Mouse (Mus musculus) neural tube, embryonic 12.5 days (tissue): ENCODE results near the gene Ncoa4. TPM values are rescaled to one million over a fixed set of nuclear protein-coding genes. Genes with fewer than 3 reads are reported as not detected.
"Not testable (repeated sequence)": the region's sequence is repeated elsewhere in the genome, so short reads cannot be mapped to it uniquely, and the experiment has no call there.

Experiments used
- ATAC-seq: fragments of 200-750 bp; cut with Nextera tagmentation; 2 replicates; pipeline ENCODE4 v1.8.0; 2017; ENCODE audit warnings: low read depth, mild to moderate bottlenecking, moderate TSS enrichment, moderate library complexity; ENCODE audit not compliant: low FRiP score
- H3K27ac ChIP-seq: fragments of 300-500 bp; sonication (generic); 2 replicates; pipeline ENCODE4 v1.5.1; 2016
- H3K27me3 ChIP-seq: fragments of 300-500 bp; sonication (generic); replicated peaks from 2 replicates; pipeline ENCODE4 v1.6.1; 2016; ENCODE audit warnings: mild to moderate bottlenecking
- H3K36me3 ChIP-seq: fragments of 300-500 bp; sonication (generic); 2 replicates; pipeline ENCODE4 v1.6.1; 2016; ENCODE audit warnings: mild to moderate bottlenecking
- H3K4me1 ChIP-seq: fragments of 300-500 bp; sonication (generic); 2 replicates; pipeline ENCODE4 v1.6.1; 2016
- H3K4me2 ChIP-seq: fragments of 300-500 bp; sonication (generic); replicated peaks from 2 replicates; pipeline ENCODE4 v1.6.1; 2016; ENCODE audit warnings: mild to moderate bottlenecking
- H3K4me3 ChIP-seq: fragments of 300-500 bp; sonication (generic); 2 replicates; pipeline ENCODE4 v1.5.1; 2016
- H3K9ac ChIP-seq: fragments of 300-500 bp; sonication (generic); 2 replicates; pipeline ENCODE4 v1.6.1; 2016; ENCODE audit warnings: mild to moderate bottlenecking
- H3K9me3 ChIP-seq: fragments of 300-500 bp; sonication (generic); 2 replicates; pipeline ENCODE4 v1.6.1; 2016; ENCODE audit warnings: mild to moderate bottlenecking
- WGBS: fragments of 180-500 bp; shearing (Covaris S2); methylation state at CpG from one replicate; pipeline ENCODE4 v1.1.7; 2016; 5-methylcytosine and 5-hydroxymethylcytosine counted together
- polyA plus RNA-seq: library from polyadenylated mRNA; unstranded; fragments of >200 nt; fragmentation: Nextera tagmentation; extraction: Ambion mirVana; gene quantifications from 2 replicates; pipeline ENCODE4 v1.2.1, GENCODE M21; 2016

Gene Ncoa4
- polyA plus RNA-seq, 1 experiment from 2014 or later = 90.2 TPM

DNA sequence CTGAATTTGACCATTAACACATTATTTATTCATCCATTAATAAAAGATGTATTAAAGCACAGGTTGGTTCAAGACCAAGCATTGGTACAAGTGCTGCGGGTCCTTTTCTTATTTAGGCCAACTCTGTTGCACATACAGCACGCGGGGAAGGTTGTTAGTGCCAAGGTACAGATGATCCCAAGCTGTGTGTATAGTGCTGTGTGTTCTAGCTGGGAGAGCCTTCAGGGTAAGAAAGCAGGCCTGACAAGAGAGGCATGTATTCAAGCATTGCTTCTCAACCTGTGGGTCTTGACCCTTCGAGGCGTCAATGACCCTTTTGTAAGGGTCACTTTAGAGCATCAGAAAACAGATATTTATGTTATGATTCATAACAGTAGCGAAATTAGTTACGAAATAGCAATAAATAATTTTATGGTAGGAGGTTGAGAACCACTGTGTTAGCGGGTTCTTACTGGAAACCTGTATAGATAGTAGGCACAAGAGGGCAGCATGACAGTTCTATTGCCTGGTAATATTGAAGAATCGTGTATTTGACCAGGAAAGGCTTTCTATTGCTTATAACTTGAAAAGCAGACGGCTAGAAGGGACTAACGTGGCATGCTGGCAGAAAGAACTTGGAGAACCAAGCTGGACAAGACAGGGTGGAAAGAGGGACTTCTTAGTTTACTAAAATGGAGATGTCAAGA lies 3.7 kb downstream of the Ncoa4 start:
- no peaks in the 10 kb centered on the region for H3K9me3 ChIP-seq
- peaks cover 22% of the 10 kb centered on the region for H3K4me1 ChIP-seq
- H3K36me3 ChIP-seq = no peaks in the 10 kb centered on the region
- no peak overlapping the region for H3K9ac ChIP-seq
- H3K4me3 ChIP-seq = no peak overlapping the region
- no peak overlapping the region for H3K27ac ChIP-seq
- H3K27me3 ChIP-seq = no peaks in the 10 kb centered on the region
- H3K4me2 ChIP-seq = no peak overlapping the region
- ATAC-seq = no peak
- WGBS = 91% methylated on average over 11 of the region's 11 CpGs

DNA sequence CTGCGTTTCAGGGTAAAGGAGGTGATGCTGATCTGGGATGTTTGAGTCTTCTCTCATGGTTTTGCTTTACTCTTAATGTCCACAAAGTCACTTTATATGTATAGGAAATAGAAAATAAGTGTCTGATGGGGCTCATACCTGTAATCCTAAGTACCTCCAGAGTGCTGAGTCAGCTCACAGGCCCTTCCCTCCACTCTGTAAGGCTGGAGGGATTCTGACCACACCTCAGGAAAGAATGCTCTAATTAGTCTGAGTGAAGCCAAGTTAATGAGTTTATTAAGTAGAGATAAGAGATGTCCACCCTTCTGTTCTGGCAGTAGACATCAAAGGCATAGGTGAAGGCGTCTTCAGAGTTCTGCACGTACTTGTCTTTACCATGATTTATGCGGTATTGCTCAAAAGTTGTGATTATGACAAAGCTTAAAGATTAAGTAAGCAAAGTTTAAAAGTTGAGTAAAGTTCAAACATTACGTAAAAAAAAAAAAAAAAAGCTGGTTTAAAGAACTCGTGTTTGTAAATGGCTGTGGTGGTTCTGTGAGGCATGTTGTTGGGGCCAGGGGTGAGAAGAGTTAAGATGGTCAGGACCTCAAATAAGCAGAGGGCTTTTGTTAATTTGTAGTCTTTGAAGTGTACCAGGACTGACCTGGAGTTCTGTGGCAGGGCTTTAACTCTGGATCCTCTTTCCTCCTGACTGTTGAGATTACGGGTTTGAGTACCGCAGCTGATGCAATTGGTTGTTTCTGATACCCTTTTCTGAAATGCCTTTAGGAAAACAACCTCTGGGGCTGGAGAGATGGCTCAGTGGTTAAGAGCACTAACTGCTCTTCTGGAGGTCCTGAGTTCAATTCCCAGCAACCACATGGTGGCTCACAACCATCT lies 4.7 kb downstream of the Ncoa4 start:
- Histone ChIP-seq H3K9ac (no peak overlapping the region), H3K36me3 (no peaks in the 10 kb centered on the region), H3K4me3 (no peak overlapping the region), H3K4me1 (peaks cover 19% of the 10 kb centered on the region), H3K27me3 (no peaks in the 10 kb centered on the region), H3K9me3 (no peaks in the 10 kb centered on the region), H3K27ac (no peak overlapping the region), H3K4me2 (0 out of 2 replicates have a peak overlapping the region, but pooled peaks have one; percentile 99)
- WGBS = 86% methylated on average over 8 of the region's 8 CpGs
- no peak for ATAC-seq

DNA sequence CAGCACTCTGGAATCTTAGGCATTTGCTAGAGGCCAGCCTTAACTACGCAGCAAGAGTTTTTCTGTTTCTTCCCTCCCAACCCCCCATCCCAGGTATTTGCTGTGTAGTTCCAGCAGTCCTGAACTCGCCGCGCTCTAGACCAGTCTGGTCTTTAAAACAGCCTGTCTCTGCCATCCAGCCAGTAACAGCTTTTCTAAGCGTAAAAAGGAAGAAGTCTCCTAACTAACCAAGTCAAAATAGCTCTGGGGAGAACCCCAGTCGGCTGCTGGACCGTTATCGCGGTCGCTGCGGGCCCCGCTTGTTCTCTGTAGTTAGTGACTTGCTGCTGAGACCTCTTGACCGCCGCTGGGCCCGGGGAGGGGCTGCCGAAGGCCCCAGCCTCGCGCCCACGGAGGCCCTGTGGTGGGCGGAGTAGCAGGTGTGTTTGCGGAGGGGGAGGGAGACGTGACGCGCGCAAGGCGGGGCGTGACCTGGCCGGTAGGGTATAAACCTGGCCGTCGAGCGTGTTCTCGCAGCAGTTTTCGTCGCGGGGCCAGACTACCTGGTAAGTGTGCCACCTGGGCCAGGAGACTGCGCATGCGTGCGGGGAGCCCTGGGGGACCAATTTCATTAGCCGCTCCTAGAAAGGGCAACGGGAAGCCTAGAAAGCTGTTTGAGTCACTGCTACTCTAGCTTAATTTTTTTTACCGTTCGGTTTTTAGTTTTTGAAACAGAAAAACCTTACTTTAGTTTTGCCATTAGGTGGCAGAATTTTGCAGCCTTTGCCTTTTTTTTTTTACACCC lies 5.8 kb downstream of the Ncoa4 start:
- no peaks in the 10 kb centered on the region for H3K9me3 ChIP-seq
- peak overlapping the region; percentile 99 for H3K4me2 ChIP-seq
- H3K27ac ChIP-seq = no peak overlapping the region
- H3K27me3 ChIP-seq = no peaks in the 10 kb centered on the region
- H3K9ac ChIP-seq = peak overlapping the region; percentile 66
- ATAC-seq = no peak
- peaks cover 16% of the 10 kb centered on the region for H3K4me1 ChIP-seq
- no peaks in the 10 kb centered on the region for H3K36me3 ChIP-seq
- WGBS = 1% methylated on average over 42 of the region's 42 CpGs
- peak overlapping the region; percentile 50 for H3K4me3 ChIP-seq

DNA sequence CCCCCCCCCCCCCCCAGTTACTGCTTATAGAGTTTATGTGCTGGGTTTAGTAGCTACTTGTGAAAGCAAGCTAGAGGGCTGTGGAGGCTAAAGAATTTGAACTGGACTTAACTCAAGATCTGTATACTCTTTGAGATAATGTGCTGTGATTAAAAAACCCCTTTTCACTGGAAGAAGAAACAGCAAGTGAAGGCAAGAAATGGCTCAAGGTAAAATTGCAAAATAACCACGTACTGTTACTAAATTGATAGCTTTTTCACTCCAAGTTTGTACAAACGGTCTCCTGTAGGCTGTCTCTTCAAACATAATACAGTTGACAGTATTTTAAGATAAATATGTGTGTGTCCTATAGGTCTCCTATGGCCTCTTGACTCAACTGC lies 6.4 kb downstream of the Ncoa4 start:
- no peak for ATAC-seq
- 73% methylated on average over 2 of the region's 2 CpGs for WGBS
- no peaks in the 10 kb centered on the region for H3K36me3 ChIP-seq
- no peak overlapping the region for H3K9ac ChIP-seq
- H3K9me3 ChIP-seq = no peaks in the 10 kb centered on the region
- H3K27ac ChIP-seq = no peak overlapping the region
- no peaks in the 10 kb centered on the region for H3K27me3 ChIP-seq
- H3K4me3 ChIP-seq = no peak overlapping the region
- peaks cover 10% of the 10 kb centered on the region for H3K4me1 ChIP-seq
- peak overlapping the region; percentile 99 for H3K4me2 ChIP-seq

DNA sequence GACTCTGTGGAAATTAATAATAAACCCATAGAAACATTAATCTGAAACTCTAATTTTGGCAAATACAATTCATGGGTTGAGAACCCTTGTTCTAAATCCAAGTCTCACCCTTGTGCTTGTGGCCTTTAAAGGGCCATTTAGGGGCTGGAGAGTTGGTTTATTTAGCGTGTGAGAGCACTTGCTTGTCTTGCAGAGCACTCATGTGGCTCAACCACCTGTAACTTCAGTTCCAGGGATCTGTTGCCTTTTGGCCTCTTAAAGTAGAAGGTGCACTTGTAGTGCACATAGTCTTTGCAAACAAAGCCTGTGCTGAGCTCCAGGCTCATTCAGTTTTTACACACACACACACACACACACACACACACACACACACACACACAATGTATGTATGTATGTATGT lies 7.2 kb downstream of the Ncoa4 start:
- Histone ChIP-seq H3K4me3 (no peak overlapping the region), H3K36me3 (no peaks in the 10 kb centered on the region), H3K9me3 (no peaks in the 10 kb centered on the region), H3K4me2 (no peak overlapping the region), H3K27ac (no peak overlapping the region), H3K27me3 (no peaks in the 10 kb centered on the region), H3K9ac (no peak overlapping the region), H3K4me1 (peaks cover 9% of the 10 kb centered on the region)
- WGBS = 87% methylated on average over 1 of the region's 1 CpGs
- ATAC-seq = no peak

DNA sequence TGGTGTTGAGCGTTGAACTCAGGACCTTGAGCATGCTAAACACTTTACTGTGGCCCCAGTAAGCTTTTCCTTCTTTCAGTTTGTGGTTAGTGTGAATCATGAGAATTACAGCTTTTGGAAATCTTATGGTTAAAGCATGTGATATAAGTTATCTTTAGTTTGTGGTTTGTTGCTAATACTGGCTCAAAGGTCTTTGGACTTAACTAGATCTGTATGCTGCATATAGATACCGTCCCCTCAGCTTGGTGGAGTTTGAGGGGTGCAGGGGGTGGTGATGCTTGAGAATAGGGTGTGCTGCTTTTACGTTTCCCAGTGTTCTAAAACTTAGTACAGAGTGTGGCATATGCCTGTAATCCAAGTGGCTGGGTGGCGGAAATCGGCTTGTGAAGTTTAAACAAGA lies 7.7 kb downstream of the Ncoa4 start:
- H3K36me3 ChIP-seq = no peaks in the 10 kb centered on the region
- no peak overlapping the region for H3K4me3 ChIP-seq
- no peak overlapping the region for H3K27ac ChIP-seq
- no peak overlapping the region for H3K4me2 ChIP-seq
- peaks cover 9% of the 10 kb centered on the region for H3K4me1 ChIP-seq
- 92% methylated on average over 5 of the region's 5 CpGs for WGBS
- H3K9me3 ChIP-seq = no peaks in the 10 kb centered on the region
- H3K27me3 ChIP-seq = no peaks in the 10 kb centered on the region
- ATAC-seq = no peak
- H3K9ac ChIP-seq = no peak overlapping the region

DNA sequence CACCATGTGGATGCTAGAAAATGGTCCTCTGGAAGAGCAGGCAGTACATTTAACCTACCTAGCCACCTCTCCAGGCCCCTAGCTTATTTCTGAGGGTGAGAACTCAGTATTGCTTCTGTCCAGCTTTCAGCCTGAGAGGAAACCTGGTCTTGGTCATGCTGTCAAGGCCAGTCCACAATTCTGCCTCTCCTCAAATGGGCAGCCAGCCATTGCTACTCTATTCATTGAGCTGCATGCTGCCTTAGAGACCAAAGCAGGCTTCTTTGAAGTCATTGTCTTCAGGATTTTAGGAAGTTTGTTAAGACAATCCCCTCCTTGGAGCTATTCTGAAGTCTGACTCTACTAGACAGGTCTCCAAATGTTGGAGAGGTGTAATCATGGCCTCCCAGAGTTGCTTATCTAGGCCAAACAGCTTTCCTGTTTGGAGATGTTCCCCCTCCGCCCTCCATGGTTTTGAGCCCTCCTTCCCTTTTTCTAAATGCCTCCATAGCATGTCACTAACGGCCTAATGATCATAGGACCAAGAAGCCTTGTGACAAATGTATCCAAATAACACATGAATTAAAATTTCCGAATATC lies 9.1 kb downstream of the Ncoa4 start:
- Histone ChIP-seq H3K27ac (no peak overlapping the region), H3K27me3 (no peaks in the 10 kb centered on the region), H3K9ac (no peak overlapping the region), H3K9me3 (no peaks in the 10 kb centered on the region), H3K4me2 (no peak overlapping the region), H3K4me3 (no peak overlapping the region), H3K36me3 (peaks cover 6% of the 10 kb centered on the region), H3K4me1 (peaks cover 9% of the 10 kb centered on the region)
- no peak for ATAC-seq
- 75% methylated on average over 3 of the region's 3 CpGs for WGBS

DNA sequence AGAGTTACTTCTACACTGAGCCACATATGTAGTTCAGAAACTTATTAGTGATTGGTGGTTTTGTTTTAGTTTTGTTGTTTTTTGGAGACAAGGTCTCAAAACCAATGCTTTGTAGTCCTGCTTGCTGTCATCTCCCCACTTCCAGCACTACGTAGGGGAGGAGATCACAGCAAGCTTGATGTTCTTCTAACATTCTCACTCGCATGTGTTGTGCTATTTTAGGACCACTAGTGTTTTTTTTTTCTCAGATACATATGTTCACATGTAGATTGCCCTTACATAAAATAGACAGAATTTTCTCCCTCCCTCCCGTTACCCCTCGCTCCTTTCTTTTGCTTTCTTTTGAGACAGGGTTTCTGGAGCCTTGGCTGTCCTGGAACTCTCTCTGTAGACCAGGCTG lies 10.5 kb downstream of the Ncoa4 start:
- no peak for ATAC-seq
- Histone ChIP-seq H3K4me1 (peaks cover 7% of the 10 kb centered on the region), H3K9ac (no peak overlapping the region), H3K4me2 (no peak overlapping the region), H3K27me3 (no peaks in the 10 kb centered on the region), H3K36me3 (peaks cover 10% of the 10 kb centered on the region), H3K4me3 (no peak overlapping the region), H3K27ac (no peak overlapping the region), H3K9me3 (no peaks in the 10 kb centered on the region)
- 88% methylated on average over 4 of the region's 4 CpGs for WGBS

DNA sequence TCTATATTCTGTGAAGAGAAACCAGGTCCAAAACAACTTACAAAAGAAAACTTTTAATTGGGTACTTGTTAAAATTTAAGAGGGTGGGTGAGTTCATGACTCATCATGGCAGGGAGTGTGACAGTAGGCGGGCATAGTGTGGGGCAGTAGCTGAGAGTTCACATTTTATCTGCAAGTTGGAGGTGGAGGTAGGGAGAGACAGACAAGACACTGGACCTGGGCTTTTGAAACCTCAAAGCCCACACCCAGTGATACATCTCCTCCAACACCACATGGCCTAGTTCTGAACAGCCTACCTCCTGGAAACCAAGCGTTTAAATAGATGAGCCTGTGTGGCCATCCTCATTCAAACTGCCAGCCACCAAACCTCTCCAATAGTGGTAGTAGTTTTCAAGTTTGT lies 15.6 kb downstream of the Ncoa4 start:
- Histone ChIP-seq H3K9ac (no peak overlapping the region), H3K4me3 (no peak overlapping the region), H3K27me3 (no peaks in the 10 kb centered on the region), H3K9me3 (no peaks in the 10 kb centered on the region), H3K36me3 (peaks cover 26% of the 10 kb centered on the region), H3K4me1 (no peaks in the 10 kb centered on the region), H3K4me2 (no peak overlapping the region), H3K27ac (no peak overlapping the region)
- WGBS = 92% methylated on average over 2 of the region's 2 CpGs
- no peak for ATAC-seq

DNA sequence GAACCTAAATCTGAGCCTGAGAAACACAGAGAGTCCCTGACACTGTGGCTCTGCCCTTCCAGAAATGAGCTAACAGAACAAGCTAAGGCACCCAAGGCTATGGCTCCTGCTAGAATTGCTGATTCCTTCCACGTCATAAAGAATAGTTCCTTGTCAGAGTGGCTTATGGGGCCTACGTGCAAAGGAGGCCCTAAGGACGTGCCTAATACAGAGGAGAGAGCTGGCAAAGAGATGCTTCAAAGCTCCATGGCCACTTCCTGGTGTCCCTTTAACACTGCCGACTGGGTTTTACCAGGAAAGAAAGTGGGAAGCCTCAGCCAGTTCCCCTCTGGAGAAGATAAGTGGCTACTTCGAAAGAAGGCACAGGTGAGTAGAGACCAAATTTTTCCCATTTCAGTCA lies 16.9 kb downstream of the Ncoa4 start:
- ATAC-seq, H3K27me3 ChIP-seq, H3K9me3 ChIP-seq, H3K27ac ChIP-seq, H3K9ac ChIP-seq, H3K4me2 ChIP-seq, H3K4me1 ChIP-seq, H3K4me3 ChIP-seq: not testable (repeated sequence)
- H3K36me3 ChIP-seq = peaks cover 36% of the 10 kb centered on the region
- WGBS = 87% methylated on average over 5 of the region's 5 CpGs

DNA sequence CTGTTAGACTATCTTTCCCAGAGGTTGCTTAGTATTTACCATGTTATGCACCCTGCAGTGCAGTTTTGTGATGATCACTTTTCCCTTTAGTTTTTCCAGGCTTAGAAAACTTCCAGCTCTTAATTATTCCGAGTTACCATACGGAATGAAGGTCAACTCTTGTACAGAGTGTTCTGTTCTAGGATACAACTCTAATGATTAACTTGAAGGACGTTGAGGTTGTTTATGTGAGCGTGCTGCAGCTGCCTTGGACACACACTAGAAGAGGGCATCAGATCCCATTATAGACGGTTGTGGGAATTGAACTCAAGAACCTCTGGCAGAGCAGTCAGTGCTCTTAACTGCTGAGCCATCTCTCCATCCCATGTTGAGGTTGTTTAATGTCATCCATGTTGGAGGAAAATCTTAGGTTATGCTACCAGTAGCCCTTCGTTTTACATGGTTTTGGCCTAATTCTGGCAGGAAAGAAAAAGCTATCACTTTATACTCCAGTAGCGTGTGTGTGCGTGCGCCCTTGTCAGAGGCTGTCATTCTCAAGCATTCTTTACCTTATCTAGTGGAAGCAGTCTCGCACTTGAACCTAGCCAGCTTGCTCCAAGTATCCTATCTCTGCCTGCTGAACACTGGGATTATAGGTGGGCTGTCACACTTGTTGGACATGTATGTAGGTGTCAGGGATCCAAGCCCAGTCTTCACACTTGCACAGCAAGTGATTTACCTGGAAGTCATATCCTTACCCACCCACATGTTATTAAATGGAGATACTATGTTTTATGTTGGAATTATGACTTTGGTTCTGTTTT lies 19.9 kb downstream of the Ncoa4 start:
- no peak overlapping the region for H3K4me2 ChIP-seq
- H3K36me3 ChIP-seq = peaks cover 52% of the 10 kb centered on the region
- WGBS = 91% methylated on average over 10 of the region's 10 CpGs
- H3K27ac ChIP-seq = no peak overlapping the region
- H3K9me3 ChIP-seq = no peaks in the 10 kb centered on the region
- ATAC-seq = no peak
- H3K9ac ChIP-seq = no peak overlapping the region
- H3K4me3 ChIP-seq = no peak overlapping the region
- H3K4me1 ChIP-seq = no peaks in the 10 kb centered on the region
- no peaks in the 10 kb centered on the region for H3K27me3 ChIP-seq
